Mouse (Mus musculus) embryonic facial prominence, embryonic 11.5 days (tissue): Measurements from ENCODE around the gene Pik3r6. TPM values are rescaled to one million over a fixed set of nuclear protein-coding genes. Genes with fewer than 3 reads are reported as not detected.

ENCODE experiments used
- ATAC-seq: fragments of 200-750 bp; cut with Nextera tagmentation; replicated peaks from 2 replicates; pipeline ENCODE4 v1.8.0; 2017; ENCODE audit warnings: low read depth; ENCODE audit not compliant: insufficient number of reproducible peaks, low FRiP score, low TSS enrichment
- DNase-seq: peaks from one replicate; pipeline ENCODE4 v3.0.0-alpha.2; 2015; ENCODE audit warnings: low spot score
- H3K27ac ChIP-seq: fragments of 300-500 bp; sonication (generic); replicated peaks from 2 replicates; pipeline ENCODE4 v1.5.1; 2014; ENCODE audit warnings: mild to moderate bottlenecking, low read depth, low read length, control low read depth
- H3K27me3 ChIP-seq: fragments of 300-500 bp; sonication (generic); 2 replicates; pipeline ENCODE4 v1.6.1; 2014; ENCODE audit warnings: mild to moderate bottlenecking, low read length, moderate library complexity, mixed read lengths; ENCODE audit not compliant: control insufficient read depth, insufficient read depth
- H3K36me3 ChIP-seq: fragments of 300-500 bp; sonication (generic); replicated peaks from 2 replicates; pipeline ENCODE4 v1.6.1; 2014; ENCODE audit warnings: low read depth, mild to moderate bottlenecking, low read length, moderate library complexity, mixed read lengths; ENCODE audit not compliant: control insufficient read depth, insufficient read depth
- H3K4me1 ChIP-seq: fragments of 300-500 bp; sonication (generic); 2 replicates; pipeline ENCODE4 v1.6.1; 2014; ENCODE audit warnings: low read length, mixed read lengths; ENCODE audit not compliant: control insufficient read depth, insufficient read depth
- H3K4me2 ChIP-seq: fragments of 300-500 bp; sonication (generic); 2 replicates; pipeline ENCODE4 v1.6.1; 2014; ENCODE audit warnings: low read depth, mild to moderate bottlenecking, control low read depth, low read length, moderate library complexity
- H3K4me3 ChIP-seq: fragments of 300-500 bp; sonication (generic); 2 replicates; pipeline ENCODE4 v1.5.1; 2014; ENCODE audit warnings: low read depth, low read length, control low read depth
- H3K9ac ChIP-seq: fragments of 300-500 bp; sonication (generic); replicated peaks from 2 replicates; pipeline ENCODE4 v1.6.1; 2014; ENCODE audit warnings: mild to moderate bottlenecking, control low read depth, low read length
- H3K9me3 ChIP-seq: fragments of 300-500 bp; sonication (generic); replicated peaks from 2 replicates; pipeline ENCODE4 v1.6.1; 2016; ENCODE audit warnings: mild to moderate bottlenecking, low read length, inconsistent platforms, mixed read lengths; ENCODE audit not compliant: control insufficient read depth
- WGBS: fragments of 180-500 bp; shearing (Covaris S2); extraction: QIAGEN DNeasy Blood & Tissue Kit; methylation state at CpG from one replicate; pipeline ENCODE4 v1.1.7; 2014; 5-methylcytosine and 5-hydroxymethylcytosine counted together
- polyA plus RNA-seq: library from polyadenylated mRNA; unstranded; fragments of >200 nt; fragmentation: Nextera tagmentation; extraction: Ambion mirVana; gene quantifications from 2 replicates; pipeline ENCODE4 v1.2.1, GENCODE M21; 2014

The Pik3r6 gene
- polyA plus RNA-seq, 1 experiment from 2014 or later = 1.2 TPM

DNA sequence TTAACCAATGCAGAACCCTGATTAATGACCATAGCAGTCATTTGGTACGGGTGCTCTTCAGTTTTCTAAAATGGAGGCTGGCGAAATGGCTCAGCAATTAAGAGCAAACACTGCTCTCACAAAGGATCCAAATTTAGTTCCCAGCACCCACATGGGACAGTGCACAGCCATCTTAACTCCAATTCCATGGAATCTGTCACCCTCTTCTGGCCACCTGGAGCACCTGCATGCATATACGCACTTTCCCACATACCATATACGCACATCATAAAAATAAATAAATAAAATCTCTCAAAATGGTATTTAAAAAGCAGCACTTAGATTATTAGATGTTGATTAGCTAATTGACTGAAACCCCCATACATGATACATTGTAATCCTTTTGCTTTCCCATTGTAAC, 22.2 kb upstream of the Pik3r6 start:
- Histone ChIP-seq H3K9me3 (no peaks in the 10 kb centered on the region), H3K9ac (no peak overlapping the region), H3K36me3 (no peaks in the 10 kb centered on the region), H3K4me3 (no peak overlapping the region), H3K27me3 (no peaks in the 10 kb centered on the region), H3K4me2 (no peak overlapping the region), H3K4me1 (no peaks in the 10 kb centered on the region), H3K27ac (no peak overlapping the region)
- DNase-seq (no peak), ATAC-seq (no peak)
- WGBS = 92% methylated on average over 4 of the region's 4 CpGs

DNA sequence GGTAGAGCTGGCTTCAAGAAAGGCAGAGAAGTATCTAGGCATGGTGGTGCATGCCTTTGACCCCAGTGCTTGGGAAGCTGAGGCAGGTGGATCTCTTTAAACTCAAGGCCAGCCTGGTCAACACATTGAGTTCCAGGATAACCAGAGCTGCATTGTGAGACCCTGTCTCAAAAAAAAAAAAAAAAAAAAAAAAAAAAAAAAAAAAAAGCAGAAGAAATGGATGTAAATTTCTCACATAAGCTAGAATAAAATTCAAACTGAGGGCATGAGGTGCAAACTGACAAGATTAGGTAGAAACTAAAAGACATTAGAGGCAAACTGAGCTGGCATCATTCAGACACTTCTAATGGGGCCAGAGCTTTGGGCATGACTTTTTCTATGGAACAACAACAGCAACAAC, 20.8 kb upstream of the Pik3r6 start:
- Histone ChIP-seq H3K36me3 (no peaks in the 10 kb centered on the region), H3K27ac (no peak overlapping the region), H3K4me2 (no peak overlapping the region), H3K9ac (no peak overlapping the region), H3K4me1 (no peaks in the 10 kb centered on the region), H3K4me3 (no peak overlapping the region), H3K27me3 (no peaks in the 10 kb centered on the region), H3K9me3 (no peaks in the 10 kb centered on the region)
- no peak for ATAC-seq
- DNase-seq = no peak

DNA sequence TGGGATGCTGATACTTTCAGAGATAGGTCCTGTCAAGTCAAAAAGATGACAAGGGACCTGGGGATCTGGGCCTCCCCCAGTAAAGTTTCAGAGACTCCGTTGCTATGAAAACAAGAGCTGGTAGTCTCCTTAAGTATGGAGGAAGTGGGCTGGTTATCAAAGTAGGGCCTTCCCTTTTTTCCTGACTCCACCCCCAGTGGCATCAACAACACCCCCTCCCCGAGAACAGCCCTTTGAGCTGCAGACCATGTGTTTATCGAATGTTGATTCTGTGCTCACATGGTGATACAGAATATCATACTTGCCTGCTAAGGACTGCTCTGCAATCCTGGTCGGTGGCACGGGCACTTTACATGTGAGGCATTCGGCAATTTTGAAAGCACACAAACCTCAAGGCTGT, 19.6 kb upstream of the Pik3r6 start:
- DNase-seq = no peak
- WGBS = 81% methylated on average over 6 of the region's 6 CpGs
- no peak overlapping the region for H3K27ac ChIP-seq

DNA sequence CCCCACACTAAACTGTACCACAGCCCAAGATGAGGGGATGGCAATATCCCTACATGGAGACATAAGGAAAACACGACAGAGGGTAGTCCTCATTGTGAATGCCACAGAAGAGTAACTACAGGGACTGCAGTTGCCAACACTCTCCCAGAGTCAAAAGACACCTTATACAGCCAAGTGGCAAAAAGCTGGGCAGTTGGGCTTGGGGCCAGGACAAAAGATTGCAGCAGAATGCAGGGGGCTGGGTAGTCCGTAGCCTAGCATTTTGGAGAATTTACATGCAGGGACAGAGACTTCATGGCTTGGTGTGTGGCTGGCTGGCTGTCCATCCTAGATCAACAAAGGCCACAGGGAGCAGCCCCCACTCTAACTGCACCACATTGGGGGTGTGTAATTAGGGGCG, 18.4 kb upstream of the Pik3r6 start:
- Histone ChIP-seq H3K4me1 (no peaks in the 10 kb centered on the region), H3K4me3 (no peak overlapping the region), H3K27ac (no peak overlapping the region), H3K4me2 (no peak overlapping the region), H3K27me3 (no peaks in the 10 kb centered on the region), H3K9me3 (no peaks in the 10 kb centered on the region), H3K9ac (no peak overlapping the region), H3K36me3 (no peaks in the 10 kb centered on the region)
- 79% methylated on average over 3 of the region's 3 CpGs for WGBS
- ATAC-seq = no peak
- DNase-seq = no peak

More for the DNA sequence above, 19.6 kb upstream of the Pik3r6 start:
- ATAC-seq = no peak
- no peaks in the 10 kb centered on the region for H3K4me1 ChIP-seq
- H3K9me3 ChIP-seq = no peaks in the 10 kb centered on the region
- H3K27me3 ChIP-seq = no peaks in the 10 kb centered on the region
- H3K9ac ChIP-seq = no peak overlapping the region
- no peaks in the 10 kb centered on the region for H3K36me3 ChIP-seq
- no peak overlapping the region for H3K4me2 ChIP-seq
- H3K4me3 ChIP-seq = no peak overlapping the region

DNA sequence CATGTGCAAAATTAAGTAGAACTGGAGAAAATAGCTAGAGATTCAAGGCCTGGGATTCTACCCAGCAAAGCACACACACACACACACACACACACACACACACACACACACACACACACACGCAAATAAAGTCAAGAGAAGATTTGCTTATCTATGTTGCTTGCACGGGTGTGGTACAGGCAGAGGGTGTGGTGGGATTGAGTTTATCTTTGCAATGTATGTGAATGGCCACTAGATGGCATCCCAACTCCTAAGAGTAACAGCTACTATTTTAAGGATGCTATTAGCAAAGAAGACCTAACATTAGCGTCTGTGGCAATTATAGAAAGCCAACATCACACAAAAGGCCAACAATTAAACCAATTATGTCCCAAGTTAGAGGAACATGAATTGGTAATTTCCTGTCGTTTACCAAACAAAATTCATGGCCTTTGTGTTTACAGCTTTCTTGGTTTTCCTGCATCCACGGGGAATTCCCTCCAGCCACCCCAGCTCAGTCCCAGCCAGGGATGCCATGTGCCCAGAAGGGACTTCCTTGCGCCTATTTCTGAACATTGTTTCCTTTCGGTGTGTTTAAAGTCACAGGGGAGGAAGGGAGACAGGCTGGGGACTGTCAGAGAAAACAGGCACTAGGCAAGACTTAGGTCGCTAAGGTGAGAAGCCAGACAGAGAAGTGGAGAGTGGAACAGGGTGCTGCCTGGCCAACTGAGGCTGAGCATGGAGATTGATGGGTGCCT, 17.4 kb upstream of the Pik3r6 start:
- WGBS = 35% methylated on average over 8 of the region's 8 CpGs
- no peak overlapping the region for H3K4me2 ChIP-seq
- no peak overlapping the region for H3K27ac ChIP-seq
- ATAC-seq (no peak), DNase-seq (peak; percentile 80)
- no peaks in the 10 kb centered on the region for H3K9me3 ChIP-seq
- H3K27me3 ChIP-seq = no peaks in the 10 kb centered on the region
- no peak overlapping the region for H3K9ac ChIP-seq
- H3K4me3 ChIP-seq = no peak overlapping the region
- no peaks in the 10 kb centered on the region for H3K36me3 ChIP-seq
- H3K4me1 ChIP-seq = no peaks in the 10 kb centered on the region

DNA sequence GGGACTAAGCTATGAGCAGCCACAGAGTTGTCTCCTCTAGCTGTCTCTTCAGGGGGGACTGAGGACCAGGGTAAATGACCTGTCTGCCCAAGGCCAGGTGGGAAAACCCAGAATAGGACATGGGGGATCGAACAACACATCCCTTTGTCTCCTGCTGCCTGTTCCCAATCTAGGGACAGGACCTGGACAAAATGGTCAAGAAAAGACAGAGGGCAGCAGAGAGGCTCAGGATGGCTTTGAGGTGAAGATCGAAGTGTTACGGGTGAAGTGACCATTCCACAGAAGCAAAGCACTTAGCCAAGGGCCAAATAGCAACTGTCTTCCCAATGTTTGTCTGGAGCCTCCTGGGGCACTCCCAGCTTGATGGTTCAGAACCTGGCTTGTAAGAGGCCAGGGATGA, 16.7 kb upstream of the Pik3r6 start:
- Histone ChIP-seq H3K9me3 (no peaks in the 10 kb centered on the region), H3K4me1 (no peaks in the 10 kb centered on the region), H3K27ac (no peak overlapping the region), H3K36me3 (no peaks in the 10 kb centered on the region), H3K9ac (no peak overlapping the region), H3K4me2 (no peak overlapping the region), H3K27me3 (no peaks in the 10 kb centered on the region), H3K4me3 (no peak overlapping the region)
- WGBS = 87% methylated on average over 3 of the region's 3 CpGs
- DNase-seq (no peak), ATAC-seq (no peak)

DNA sequence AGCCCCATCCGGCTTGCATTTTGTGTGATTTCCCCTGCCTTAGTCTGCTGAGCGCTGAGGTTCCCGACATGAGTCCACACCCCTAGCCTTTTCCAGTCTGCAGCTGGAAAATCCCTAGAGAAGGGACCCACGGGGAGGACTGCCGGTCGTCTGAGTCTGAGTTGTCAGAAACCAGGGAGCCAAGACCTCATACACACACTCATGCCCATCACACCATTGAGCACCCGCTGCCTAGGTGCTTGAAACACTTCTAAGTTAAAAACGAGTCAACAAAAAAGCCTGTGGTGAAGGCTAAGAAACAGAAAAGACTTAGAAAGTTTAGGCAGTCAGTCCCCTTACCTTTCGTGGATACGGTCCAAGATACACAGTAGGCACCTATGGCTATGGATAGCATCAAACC, 15.1 kb upstream of the Pik3r6 start:
- ATAC-seq (no peak), DNase-seq (no peak)
- Histone ChIP-seq H3K9ac (no peak overlapping the region), H3K4me3 (no peak overlapping the region), H3K36me3 (no peaks in the 10 kb centered on the region), H3K27me3 (no peaks in the 10 kb centered on the region), H3K9me3 (no peaks in the 10 kb centered on the region), H3K4me2 (no peak overlapping the region), H3K27ac (no peak overlapping the region), H3K4me1 (no peaks in the 10 kb centered on the region; the same call in 1 of the 2 replicates)
- 82% methylated on average over 10 of the region's 10 CpGs for WGBS

DNA sequence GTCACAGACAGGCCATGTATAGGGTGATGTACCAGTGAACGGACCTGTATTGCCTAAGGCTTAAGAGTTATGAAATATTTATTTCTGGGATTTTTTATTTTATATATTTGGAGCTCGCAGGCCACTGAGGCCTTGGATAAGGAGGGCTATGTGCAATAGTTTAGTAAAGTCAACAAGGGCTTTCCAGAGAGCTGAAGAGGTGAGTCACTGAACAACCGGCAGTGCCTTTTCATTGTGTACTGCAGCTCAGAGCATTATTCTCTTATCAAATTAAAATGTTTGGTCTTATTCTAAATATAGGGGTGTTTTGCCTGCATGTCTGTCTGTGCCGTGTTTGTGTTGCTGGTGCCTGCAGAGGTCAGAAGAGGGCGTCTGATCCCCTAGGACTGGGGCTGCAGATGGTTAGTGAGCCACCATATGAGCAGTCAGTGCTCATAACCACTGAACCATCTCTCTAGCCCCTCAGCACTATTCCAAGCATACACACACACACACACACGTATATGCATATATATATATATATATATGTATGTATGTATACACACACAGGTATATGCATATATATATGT, 14.5 kb upstream of the Pik3r6 start:
- no peak overlapping the region for H3K4me3 ChIP-seq
- ATAC-seq = no peak
- H3K36me3 ChIP-seq = no peaks in the 10 kb centered on the region
- no peaks in the 10 kb centered on the region for H3K9me3 ChIP-seq
- H3K4me2 ChIP-seq = no peak overlapping the region
- H3K4me1 ChIP-seq = no peaks in the 10 kb centered on the region; the same call in 1 of the 2 replicates
- WGBS = 67% methylated on average over 6 of the region's 6 CpGs
- no peak overlapping the region for H3K27ac ChIP-seq
- DNase-seq = no peak
- H3K9ac ChIP-seq = no peak overlapping the region
- no peaks in the 10 kb centered on the region for H3K27me3 ChIP-seq
